Mouse (Mus musculus): ENCODE measurements at regions not wholly inside any gene's neighbourhood (a gene's known extent, or its start where the extent isn't known, plus 50 kb on each side); places are given as distances from the start of the nearest gene placed in this dataset.

GRCm38 (mm10) chr16:5688322-5688721, 196.8 kb upstream of the Rbfox1 start:
- ATAC-seq (replicated peaks; ENCODE audit: low FRiP score, poor library complexity, severe bottlenecking): no peak

GRCm38 (mm10) chr16:5673372-5673960, 211.7 kb upstream of the Rbfox1 start:
- no peak for ATAC-seq (replicated peaks; ENCODE audit: low FRiP score, poor library complexity, severe bottlenecking)

GRCm38 (mm10) chr16:5672871-5673270, 212.3 kb upstream of the Rbfox1 start:
- no peak for ATAC-seq (replicated peaks; ENCODE audit: low FRiP score, poor library complexity, severe bottlenecking)

GRCm38 (mm10) chr16:5668403-5668967, 216.7 kb upstream of the Rbfox1 start:
- ATAC-seq (replicated peaks; ENCODE audit: low FRiP score, poor library complexity, severe bottlenecking): no peak

GRCm38 (mm10) chr16:5661918-5662317, 223.2 kb upstream of the Rbfox1 start:
- no peak for ATAC-seq (replicated peaks; ENCODE audit: low FRiP score, poor library complexity, severe bottlenecking)

- ATAC-seq (replicated peaks; ENCODE audit: low FRiP score, poor library complexity, severe bottlenecking): no peak
These were observed 233.6 kb upstream of the Rbfox1 start for GRCm38 (mm10) chr16:5651551-5651950.

GRCm38 (mm10) chr16:5651002-5651401, 234.2 kb upstream of the Rbfox1 start:
- no peak for ATAC-seq (replicated peaks; ENCODE audit: low FRiP score, poor library complexity, severe bottlenecking)

- ATAC-seq (replicated peaks; ENCODE audit: low FRiP score, poor library complexity, severe bottlenecking): no peak
These were observed 245.2 kb upstream of the Rbfox1 start for GRCm38 (mm10) chr16:5639956-5640355.

- no peak for ATAC-seq (replicated peaks; ENCODE audit: low FRiP score, poor library complexity, severe bottlenecking)
These were observed 255.2 kb upstream of the Rbfox1 start for GRCm38 (mm10) chr16:5629996-5630395.

GRCm38 (mm10) chr16:5627910-5628309, 257.2 kb upstream of the Rbfox1 start:
- no peak for ATAC-seq (replicated peaks; ENCODE audit: low FRiP score, poor library complexity, severe bottlenecking)

GRCm38 (mm10) chr16:5627117-5627909, 257.8 kb upstream of the Rbfox1 start:
- ATAC-seq (replicated peaks; ENCODE audit: low FRiP score, poor library complexity, severe bottlenecking): no peak

GRCm38 (mm10) chr16:5625159-5625558, 260.0 kb upstream of the Rbfox1 start:
- no peak for ATAC-seq (replicated peaks; ENCODE audit: low FRiP score, poor library complexity, severe bottlenecking)

- no peak for ATAC-seq (replicated peaks; ENCODE audit: low FRiP score, poor library complexity, severe bottlenecking)
These were observed 264.6 kb upstream of the Rbfox1 start for GRCm38 (mm10) chr16:5620566-5620965.

GRCm38 (mm10) chr16:5616356-5616755, 268.8 kb upstream of the Rbfox1 start:
- no peak for ATAC-seq (replicated peaks; ENCODE audit: low FRiP score, poor library complexity, severe bottlenecking)

GRCm38 (mm10) chr16:5595359-5595758, 289.8 kb upstream of the Rbfox1 start:
- no peak for ATAC-seq (replicated peaks; ENCODE audit: low FRiP score, poor library complexity, severe bottlenecking)

- ATAC-seq (replicated peaks; ENCODE audit: low FRiP score, poor library complexity, severe bottlenecking): no peak
These were observed 306.8 kb upstream of the Rbfox1 start for GRCm38 (mm10) chr16:5578333-5578732.

- no peak for ATAC-seq (replicated peaks; ENCODE audit: low FRiP score, poor library complexity, severe bottlenecking)
These were observed 312.4 kb upstream of the Rbfox1 start for GRCm38 (mm10) chr16:5572780-5573179.

GRCm38 (mm10) chr16:5570619-5571018, 314.5 kb upstream of the Rbfox1 start:
- no peak for ATAC-seq (replicated peaks; ENCODE audit: low FRiP score, poor library complexity, severe bottlenecking)

GRCm38 (mm10) chr16:5569101-5569500, 313.3 kb upstream of the Eef2kmt start:
- no peak for ATAC-seq (replicated peaks; ENCODE audit: low FRiP score, poor library complexity, severe bottlenecking)

- no peak for ATAC-seq (replicated peaks; ENCODE audit: low FRiP score, poor library complexity, severe bottlenecking)
These were observed 293.2 kb upstream of the Eef2kmt start for GRCm38 (mm10) chr16:5549026-5549425.

- no peak for ATAC-seq (replicated peaks; ENCODE audit: low FRiP score, poor library complexity, severe bottlenecking)
These were observed 292.8 kb upstream of the Eef2kmt start for GRCm38 (mm10) chr16:5548602-5549001.
